Mouse (Mus musculus) inflammation-experienced regulatory T-cells (primary cell): ENCODE data around the gene Gm14406. TPM values are rescaled to one million over a fixed set of nuclear protein-coding genes. Genes with fewer than 3 reads are reported as not detected.

Experiments
- polyA plus RNA-seq, 2 experiments: library from polyadenylated mRNA; unstranded; fragments of 100-300 nt; shearing (Covaris generic); gene quantifications; one replicate each; pipeline ENCODE4 v1.2.1; 2017

Gm14406 gene
- 1 to 10 TPM in 1 of 2 experiments, not detected in 1; 1.3 TPM for polyA plus RNA-seq

GRCm38 (mm10) chr2:177577998-177578397 lies at the start of gene Gm14406:
Gene Gm14406 (minus strand): TSS chr2:177578210.

Other genes starting within 250 kb of the Gm14406 start
- gene Gm14418, start 179.9 kb downstream of the Gm14406 start, polyA plus RNA-seq = 1 to 10 TPM in 1 of 2 experiments, under 1 TPM in 1; 0.69 to 2.0 TPM
- 1 to 10 TPM; 5.9 to 9.4 TPM for gene Zfp970, start 113.5 kb downstream of the Gm14406 start, polyA plus RNA-seq
- under 1 TPM in 1 of 2 experiments, not detected in 1; 0.24 TPM for gene Gm14403, start 80.0 kb downstream of the Gm14406 start, polyA plus RNA-seq
- 1 to 10 TPM in 1 of 2 experiments, not detected in 1; 1.0 TPM for gene Gm14322, start 181.1 kb upstream of the Gm14406 start, polyA plus RNA-seq